Mouse (Mus musculus) CH12.LX (cell line): ENCODE measurements around the gene Fancd2. TPM values are rescaled to one million over a fixed set of nuclear protein-coding genes. Genes with fewer than 3 reads are reported as not detected.

Source experiments
- DNase-seq: peaks from one replicate; pipeline ENCODE4 v3.0.0-alpha.2; 2013; ENCODE audit errors: extremely low read depth
- H3K27ac ChIP-seq: 2 replicates; pipeline ENCODE4 v1.5.1; 2012; ENCODE audit warnings: low read depth, mild to moderate bottlenecking, control low read depth, moderate library complexity; ENCODE audit not compliant: insufficient read depth
- H3K27me3 ChIP-seq: replicated peaks from 2 replicates; pipeline ENCODE3; 2012; ENCODE audit warnings: inconsistent platforms
- H3K36me3 ChIP-seq, 2 experiments: replicated peaks in 1 of 2; 2 replicates each; pipeline versions ENCODE3 to v1.6.1; 2012; ENCODE audit warnings: inconsistent platforms in 1 of 2, low read length in 1 of 2, mild to moderate bottlenecking in 1 of 2, mixed read lengths in 1 of 2, moderate library complexity in 1 of 2; ENCODE audit not compliant: control insufficient read depth in 1 of 2, insufficient read depth in 1 of 2
- H3K4me1 ChIP-seq, 2 experiments: 2 replicates each; pipeline ENCODE4 v1.6.1; 2012; ENCODE audit warnings: inconsistent platforms in 1 of 2, moderate library complexity in 1 of 2; ENCODE audit not compliant: insufficient read depth in 2 of 2, control insufficient read depth in 1 of 2
- H3K4me2 ChIP-seq: 2 replicates; pipeline ENCODE4 v1.6.1; 2012; ENCODE audit warnings: low read depth, mild to moderate bottlenecking, control low read depth; ENCODE audit not compliant: poor library complexity, insufficient read depth, severe bottlenecking
- H3K4me3 ChIP-seq, 3 experiments: fragments of 150-350 bp in 1 of 3; sonication (generic) in 1 of 3; replicated peaks in 1 of 3; 2 replicates each; pipeline versions ENCODE3 to v1.5.1; 2011 to 2012; ENCODE audit warnings: low read depth in 2 of 3, low read length in 2 of 3, mild to moderate bottlenecking in 2 of 3, moderate library complexity in 2 of 3, control low read depth in 1 of 3, improper control_type of control experiment in 1 of 3, inconsistent platforms in 1 of 3, mixed read lengths in 1 of 3; ENCODE audit not compliant: poor library complexity in 1 of 3
- H3K79me2 ChIP-seq: replicated peaks from 2 replicates; pipeline ENCODE4 v1.6.1; 2012; ENCODE audit warnings: mild to moderate bottlenecking, moderate library complexity; ENCODE audit not compliant: control insufficient read depth, poor library complexity, insufficient read depth, severe bottlenecking; ENCODE audit errors: extremely low read depth
- H3K9ac ChIP-seq: 2 replicates; pipeline ENCODE4 v1.6.1; 2012; ENCODE audit warnings: low read depth, mild to moderate bottlenecking, control low read depth, moderate library complexity; ENCODE audit not compliant: insufficient read depth
- H3K9me3 ChIP-seq: replicated peaks from 2 replicates; pipeline ENCODE3; 2012; ENCODE audit warnings: low read length, inconsistent platforms, mixed read lengths
- BHLHE40 ChIP-seq: IDR thresholded peaks from 2 replicates; pipeline ENCODE4 v1.6.1; 2011; ENCODE audit warnings: mild to moderate bottlenecking, low read depth, low read length, improper control_type of control experiment
- CHD1 ChIP-seq: IDR thresholded peaks from 2 replicates; pipeline ENCODE4 v1.6.1; 2012; ENCODE audit warnings: low read depth, low read length, improper control_type of control experiment, inconsistent platforms
- CTCF ChIP-seq, 2 experiments: IDR thresholded peaks in 1 of 2; conservative IDR thresholded peaks in 1 of 2; 2 replicates each; pipeline ENCODE4 v1.5.1; 2011 to 2012; ENCODE audit warnings: low read depth in 2 of 2, low read length in 2 of 2, improper control_type of control experiment in 1 of 2, inconsistent platforms in 1 of 2, mild to moderate bottlenecking in 1 of 2, moderate library complexity in 1 of 2
- E2F4 ChIP-seq: IDR thresholded peaks from 2 replicates; pipeline ENCODE4 v1.6.1; 2011; ENCODE audit warnings: low read depth, low read length, improper control_type of control experiment; ENCODE audit not compliant: insufficient replicate concordance
- ETS1 ChIP-seq: conservative IDR thresholded peaks from 2 replicates; pipeline ENCODE4 v1.6.1; 2012; ENCODE audit warnings: low read depth, mild to moderate bottlenecking, inconsistent platforms, low read length, improper control_type of control experiment, moderate library complexity
- GABPA ChIP-seq: IDR thresholded peaks from 2 replicates; pipeline ENCODE4 v1.6.1; 2012; ENCODE audit warnings: low read depth, low read length, improper control_type of control experiment, inconsistent platforms; ENCODE audit not compliant: insufficient replicate concordance
- HCFC1 ChIP-seq: IDR thresholded peaks from 2 replicates; pipeline ENCODE4 v1.6.1; 2012; ENCODE audit warnings: low read depth, mild to moderate bottlenecking, inconsistent platforms, low read length, improper control_type of control experiment
- JUND ChIP-seq: conservative IDR thresholded peaks from 2 replicates; pipeline ENCODE4 v1.6.1; 2011; ENCODE audit warnings: low read depth, low read length, improper control_type of control experiment
- KAT2A ChIP-seq: IDR thresholded peaks from 2 replicates; pipeline ENCODE4 v1.6.1; 2012; ENCODE audit warnings: low read length, improper control_type of control experiment, inconsistent platforms; ENCODE audit not compliant: insufficient replicate concordance
- MAFK ChIP-seq: IDR thresholded peaks from 2 replicates; pipeline ENCODE4 v1.6.1; 2011; ENCODE audit warnings: low read length, improper control_type of control experiment; ENCODE audit not compliant: insufficient replicate concordance
- MAX ChIP-seq: IDR thresholded peaks from 2 replicates; pipeline ENCODE4 v1.6.1; 2011; ENCODE audit warnings: low read length, improper control_type of control experiment
- MEF2A ChIP-seq: IDR thresholded peaks from 2 replicates; pipeline ENCODE4 v1.6.1; 2014; ENCODE audit warnings: low read depth, mild to moderate bottlenecking, inconsistent platforms, low read length, improper control_type of control experiment, borderline replicate concordance
- MXI1 ChIP-seq: IDR thresholded peaks from 2 replicates; pipeline ENCODE4 v1.6.1; 2011; ENCODE audit warnings: mild to moderate bottlenecking, low read depth, low read length, improper control_type of control experiment
- MYC ChIP-seq: IDR thresholded peaks from 2 replicates; pipeline ENCODE4 v1.6.1; 2011; ENCODE audit warnings: low read depth, mild to moderate bottlenecking, improper control_type of control experiment, low read length
- NELFE ChIP-seq: IDR thresholded peaks from 2 replicates; pipeline ENCODE4 v1.6.1; 2011; ENCODE audit warnings: low read depth, low read length, improper control_type of control experiment
- NRF1 ChIP-seq: IDR thresholded peaks from 2 replicates; pipeline ENCODE4 v1.6.1; 2014; ENCODE audit warnings: low read depth, mild to moderate bottlenecking, inconsistent platforms, low read length, improper control_type of control experiment, moderate library complexity
- PAX5 ChIP-seq: IDR thresholded peaks from 2 replicates; pipeline ENCODE4 v1.6.1; 2012; ENCODE audit warnings: low read length, inconsistent platforms, mixed read lengths
- POLR2A ChIP-seq: IDR thresholded peaks from 2 replicates; pipeline ENCODE4 v1.6.1; 2011; ENCODE audit warnings: low read depth, mild to moderate bottlenecking, improper control_type of control experiment, low read length
- POLR2AphosphoS2 ChIP-seq: IDR thresholded peaks from 2 replicates; pipeline ENCODE4 v1.6.1; 2011; ENCODE audit warnings: low read depth, low read length, improper control_type of control experiment
- RAD21 ChIP-seq: IDR thresholded peaks from 2 replicates; pipeline ENCODE4 v1.6.1; 2011; ENCODE audit warnings: low read depth, mild to moderate bottlenecking, low read length, improper control_type of control experiment, moderate library complexity
- RCOR1 ChIP-seq: conservative IDR thresholded peaks from 2 replicates; pipeline ENCODE4 v1.6.1; 2012; ENCODE audit warnings: low read depth, mild to moderate bottlenecking, inconsistent platforms, low read length, improper control_type of control experiment
- SIN3A ChIP-seq: IDR thresholded peaks from 2 replicates; pipeline ENCODE4 v1.6.1; 2012; ENCODE audit warnings: low read length, improper control_type of control experiment, inconsistent platforms
- UBTF ChIP-seq: IDR thresholded peaks from 2 replicates; pipeline ENCODE4 v1.6.1; 2012; ENCODE audit warnings: low read depth, mild to moderate bottlenecking, inconsistent platforms, low read length, improper control_type of control experiment, moderate library complexity
- USF2 ChIP-seq: conservative IDR thresholded peaks from 2 replicates; pipeline ENCODE4 v1.6.1; 2011; ENCODE audit warnings: low read depth, low read length, improper control_type of control experiment
- dilution Hi-C: fragments of 300-500 bp; cut with MboI; formaldehyde crosslinking; loops from 2 replicates; pipeline ENCODE4 v1.14.3; 2020; ENCODE audit warnings: low sequenced_read_pairs; ENCODE audit not compliant: extremely low pct_unique_long_range_greater_than_20kb, extremely low pct_ligation_motif_present
- in situ Hi-C: fragments of 300-500 bp; cut with MboI; formaldehyde crosslinking; loops from 3 replicates; pipeline ENCODE4 v1.14.3; 2019; ENCODE audit warnings: low sequenced_read_pairs, low pct_ligation_motif_present, low pct_unique_long_range_greater_than_20kb, mixed read lengths
- polyA plus RNA-seq: library from polyadenylated mRNA; unstranded; fragments of >175 nt; gene quantifications from 2 replicates; pipeline ENCODE4 v1.2.1, GENCODE M21; 2012; ENCODE audit warnings: low read depth; ENCODE audit not compliant: insufficient read length
- total RNA-seq, 2 experiments: library from RNA; depleted of rRNA; stranded (reverse); fragments of 300-350 nt in 1 of 2; fragments of >200 nt in 1 of 2; gene quantifications; 2 replicates each; pipeline ENCODE4 v1.2.3; 2012 to 2014

Fancd2 gene
- total and polyA plus RNA-seq, 3 experiments: 25.5 to 32.7 (median 30.2) TPM

GRCm38 (mm10) chr6:113604432-113605223 is 73.1 kb downstream of the Fancd2 start, which contains the start of gene Brk1 (continued):
- TF ChIP-seq CTCF (conservative IDR thresholded peaks at IDR 0.05 in 1 of 2, IDR thresholded peaks at IDR 0.05 in 1 of 2; ENCODE audit: low read depth in 2 of 2, low read length in 2 of 2) (peak in 1 of 2 experiments; percentile 54; a peak in 2 of 4 replicates), USF2 (no peak), E2F4 (no peak), MAFK (no peak), MEF2A (peak; percentile 14; the same call in 1 of the 2 replicates), GABPA (no peak), PAX5 (no peak), HCFC1 (peak; percentile 74), BHLHE40 (no peak), RCOR1 (peak; percentile 50; the same call in 1 of the 2 replicates), POLR2A (peak; percentile 91), CHD1 (no peak), KAT2A (0 out of 2 replicates have a peak, but pooled peaks have one; percentile 23), POLR2AphosphoS2 (peak; percentile 78; the same call in 1 of the 2 replicates), UBTF (0 out of 2 replicates have a peak, but pooled peaks have one; percentile 36), ETS1 (no peak), MXI1 (peak; percentile 69), MYC (0 out of 2 replicates have a peak, but pooled peaks have one; percentile 37), JUND (no peak), NELFE (peak; percentile 92), NRF1 (peak; percentile 97), RAD21 (no peak)
- TF ChIP-seq, all 38 proteins: peak for 20

GRCm38 (mm10) chr6:113605224-113605545 is 73.7 kb downstream of the Fancd2 start:
- no peaks in the 10 kb centered on the region for H3K9me3 ChIP-seq
- H3K4me2 ChIP-seq: peak overlapping the region; percentile 94
- peaks cover 9 to 19% of the 10 kb centered on the region in 2 experiments; a peak in 3 of 4 replicates for H3K4me1 ChIP-seq
- TF ChIP-seq SIN3A: peak; percentile 31; the same call in 1 of the 2 replicates
- no peak for TF ChIP-seq MAX
- peak overlapping the region; percentile 54 for H3K27ac ChIP-seq
- peak overlapping the region; percentile 95 to 98 (median 96) for H3K4me3 ChIP-seq
- DNase-seq: peak; percentile 20
- dilution Hi-C loops (no loop called here), in situ Hi-C loops (no loop called here)
- peak overlapping the region; percentile 81 for H3K9ac ChIP-seq
- peaks cover 7 to 42% of the 10 kb centered on the region in 2 experiments for H3K36me3 ChIP-seq
- H3K79me2 ChIP-seq: peaks cover 49% of the 10 kb centered on the region
- H3K27me3 ChIP-seq: no peaks in the 10 kb centered on the region
